Mouse (Mus musculus): ENCODE results near the gene Slc6a21.
A peak's percentile ranks its signal among the peaks of the same experiment; 100 is the strongest.
"Not testable (repeated sequence)": the region's sequence is repeated elsewhere in the genome, so short reads cannot be mapped to it uniquely, and the experiment has no call there.

The Slc6a21 gene

DNA sequence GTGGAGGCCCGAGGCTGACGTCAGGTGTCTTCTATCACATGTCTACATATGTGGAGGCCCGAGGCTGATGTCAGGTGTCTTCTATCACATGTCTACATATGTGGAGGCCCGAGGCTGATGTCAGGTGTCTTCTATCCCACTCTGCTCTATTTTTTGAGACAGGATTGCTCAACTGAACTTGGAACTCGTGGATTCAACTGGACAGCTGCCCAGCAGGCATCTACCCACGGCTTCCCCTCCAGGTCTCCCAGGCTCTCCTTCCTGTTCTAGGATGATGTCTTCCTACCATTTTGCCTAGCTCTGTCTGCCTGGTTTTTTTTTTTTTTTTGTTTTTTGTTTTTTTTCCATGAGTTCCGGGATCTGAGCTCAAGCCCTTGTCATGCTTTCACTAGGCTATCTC lies 21.5 kb upstream of the Slc6a21 start:
- DNase-seq (ENCODE audit: low spot score in 2 of 2): not testable (repeated sequence)

DNA sequence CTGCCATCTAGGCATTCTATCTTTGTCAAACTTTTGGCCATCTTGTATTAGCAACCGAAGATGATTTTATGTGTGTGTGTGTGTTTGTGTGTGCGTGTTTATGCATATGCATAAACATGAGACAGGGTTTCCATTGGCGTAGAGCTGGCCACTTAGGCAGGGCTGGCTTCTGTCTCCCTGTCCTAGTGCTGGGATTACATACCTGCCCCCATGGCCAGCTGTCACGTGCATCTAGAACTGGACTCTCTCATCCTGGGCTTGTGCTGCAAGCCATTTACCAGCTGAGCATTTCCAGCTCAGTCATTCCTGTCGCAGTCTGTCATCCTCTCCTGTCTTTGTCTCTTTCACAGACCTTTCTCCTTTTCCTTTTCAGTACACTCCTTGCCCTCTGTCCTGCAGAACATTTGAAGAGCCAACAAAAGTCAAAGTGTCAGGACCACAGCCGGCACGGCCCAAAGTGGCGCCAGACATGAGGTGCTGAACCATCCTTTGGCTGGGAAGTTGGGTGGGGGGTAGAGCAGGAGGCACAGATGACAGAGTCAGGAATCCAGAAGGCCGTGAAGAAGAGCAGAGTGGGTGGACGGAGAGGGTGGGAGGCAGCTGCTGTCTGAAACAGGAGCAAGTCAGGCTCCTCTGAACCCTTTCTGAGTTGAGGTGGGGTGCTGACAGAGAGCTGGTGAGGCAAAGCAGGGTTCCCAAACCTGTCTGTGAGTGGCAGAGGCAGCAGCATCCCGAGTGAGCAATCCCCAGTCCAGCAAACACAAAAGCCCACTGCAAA lies 20.1 kb upstream of the Slc6a21 start:
- DNase-seq (ENCODE audit: low spot score in 2 of 2): peak; percentile 55 to 62

DNA sequence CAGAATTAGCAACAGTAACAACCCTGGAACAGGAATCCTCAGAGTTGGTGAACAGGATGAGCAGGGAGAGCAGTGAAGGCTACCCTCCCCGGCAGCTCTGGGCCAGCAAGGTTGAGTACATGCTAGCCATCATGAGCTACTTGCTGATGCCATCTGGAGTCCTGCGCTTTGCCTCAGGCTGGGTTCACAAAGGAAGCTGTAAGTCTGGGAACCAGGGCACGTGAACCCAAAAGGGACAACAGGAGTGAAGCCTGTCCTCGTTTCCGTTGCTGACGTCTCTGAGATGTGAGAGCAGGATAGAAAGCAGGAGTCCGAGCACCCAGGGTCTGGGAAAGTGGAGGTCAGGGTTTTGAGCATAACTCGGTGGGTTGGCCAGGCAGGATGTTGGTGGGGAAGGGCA lies 18.0 kb upstream of the Slc6a21 start:
- no peak for DNase-seq (ENCODE audit: low spot score in 2 of 2)

DNA sequence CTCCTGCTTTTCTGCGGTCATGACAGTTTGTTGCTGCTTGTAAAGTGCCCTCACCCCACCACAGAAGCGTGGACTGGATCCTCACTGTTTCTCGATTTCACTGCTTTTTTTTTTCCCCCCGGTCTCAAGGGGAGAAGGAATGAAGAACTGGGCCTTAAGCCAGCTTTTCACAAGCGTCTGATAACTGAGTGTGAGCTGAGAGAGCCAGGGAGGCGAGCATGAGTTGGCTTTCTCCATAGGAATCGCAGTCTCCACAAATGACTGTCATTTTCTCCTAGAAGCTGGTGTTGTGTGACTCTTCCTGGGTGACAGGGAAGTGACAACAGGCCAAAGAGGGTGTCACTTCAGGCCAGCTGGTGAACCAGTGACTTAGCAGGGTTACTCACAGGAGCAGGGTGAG lies 15.0 kb upstream of the Slc6a21 start:
- no peak for DNase-seq (ENCODE audit: low spot score in 2 of 2)

DNA sequence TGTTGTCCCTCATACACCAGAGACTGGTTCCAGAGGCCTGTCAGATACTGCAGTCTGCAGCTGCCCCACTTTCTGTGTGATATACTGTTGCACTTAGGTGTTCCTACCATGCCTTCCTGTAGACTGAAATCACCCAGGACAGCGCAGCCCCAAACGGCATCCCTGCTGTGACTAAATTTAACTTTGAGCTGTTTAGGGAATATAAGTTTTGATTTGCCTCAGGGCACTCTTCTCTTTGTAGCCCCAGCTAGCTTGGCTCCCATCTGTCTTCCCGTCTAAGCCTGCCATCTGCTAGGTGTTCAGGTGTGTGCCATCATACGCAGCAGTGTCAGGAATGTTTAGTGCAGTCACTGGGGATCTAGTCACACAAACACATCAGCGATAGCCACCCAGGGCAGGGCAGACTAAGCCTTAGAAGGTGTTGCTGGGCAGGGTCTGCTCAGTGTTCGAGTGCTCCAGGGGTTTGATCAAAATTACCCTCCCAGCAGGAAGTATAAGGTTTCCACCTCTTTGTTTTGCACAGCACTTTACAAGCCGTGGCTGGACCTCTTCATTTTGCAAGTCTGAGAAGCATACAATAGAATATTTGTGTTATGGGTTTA lies 14.2 kb upstream of the Slc6a21 start:
- DNase-seq (ENCODE audit: low spot score in 2 of 2): no peak

GRCm38 (mm10) chr7:45264348-45264747 lies 13.0 kb upstream of the Slc6a21 start:
- no peak for DNase-seq (ENCODE audit: low spot score in 2 of 2)

- no peak for DNase-seq (ENCODE audit: low spot score in 2 of 2)
These were observed 11.8 kb upstream of the Slc6a21 start for GRCm38 (mm10) chr7:45265518-45265917.

- DNase-seq (ENCODE audit: low spot score in 2 of 2): no peak
These were observed 4.4 kb upstream of the Slc6a21 start for GRCm38 (mm10) chr7:45272786-45273412.

DNA sequence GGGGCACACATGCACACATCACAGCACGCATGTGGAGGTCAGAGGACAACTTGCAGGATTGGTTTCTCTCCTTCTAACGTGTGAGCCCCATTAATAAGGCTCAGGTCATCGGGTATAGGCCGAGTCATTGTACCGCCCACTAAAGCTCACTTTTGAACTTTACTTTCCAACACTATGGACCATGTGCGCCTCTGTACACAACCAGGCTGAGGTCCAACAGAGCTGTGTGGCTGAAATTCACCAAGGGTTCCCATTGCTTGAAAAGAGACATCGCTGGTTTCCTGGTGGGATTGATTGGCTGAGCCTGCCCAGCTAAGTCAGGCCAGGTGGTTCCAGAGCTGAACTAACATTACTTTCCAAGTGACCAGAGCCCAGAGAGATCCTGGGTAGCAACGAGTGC lies 3.6 kb upstream of the Slc6a21 start:
- DNase-seq (ENCODE audit: low spot score in 2 of 2): no peak

GRCm38 (mm10) chr7:45286486-45286885 lies 9.2 kb downstream of the Slc6a21 start:
- no peak for DNase-seq (ENCODE audit: low spot score in 2 of 2)

DNA sequence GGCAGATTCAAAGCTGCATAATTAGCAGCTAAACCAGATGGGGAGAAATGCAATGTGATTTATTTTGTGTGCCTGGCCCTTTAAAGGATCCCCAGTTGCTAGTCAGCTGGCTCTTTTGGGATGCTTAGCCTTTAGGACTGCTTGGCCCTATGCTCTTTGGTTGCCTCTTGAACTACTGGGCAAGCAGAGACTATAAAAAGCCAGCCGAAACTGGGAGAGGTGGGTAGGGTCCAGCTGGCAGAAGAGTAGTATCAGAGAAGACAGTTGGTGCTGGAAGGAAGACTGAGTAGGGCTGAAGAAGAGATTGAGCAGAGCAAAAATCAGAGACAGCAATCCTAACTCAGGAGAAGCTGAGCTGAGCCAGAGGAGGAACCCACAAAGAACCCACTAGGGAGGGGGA lies 19.3 kb downstream of the Slc6a21 start:
- DNase-seq (ENCODE audit: low spot score in 2 of 2): no peak

DNA sequence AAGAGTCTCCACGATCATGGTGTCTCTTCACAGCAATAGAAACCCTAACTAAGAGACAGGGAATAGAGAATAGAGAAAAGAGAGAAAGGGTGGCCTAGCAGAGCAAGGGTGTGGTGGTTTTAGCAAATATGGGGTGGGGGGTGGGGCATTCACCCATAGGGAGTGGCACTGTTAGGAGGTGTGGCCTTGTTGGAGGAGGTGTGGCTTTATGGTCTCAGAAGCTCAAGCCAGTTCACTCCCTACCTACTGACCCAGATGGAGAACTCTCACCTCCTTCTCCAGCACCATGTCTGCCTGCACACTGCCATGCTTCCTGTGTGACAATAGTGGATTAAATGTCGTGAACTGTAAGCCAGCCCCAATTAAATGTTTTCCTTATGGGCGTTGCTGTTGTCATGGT lies 20.2 kb downstream of the Slc6a21 start:
- DNase-seq (ENCODE audit: low spot score in 2 of 2): no peak

DNA sequence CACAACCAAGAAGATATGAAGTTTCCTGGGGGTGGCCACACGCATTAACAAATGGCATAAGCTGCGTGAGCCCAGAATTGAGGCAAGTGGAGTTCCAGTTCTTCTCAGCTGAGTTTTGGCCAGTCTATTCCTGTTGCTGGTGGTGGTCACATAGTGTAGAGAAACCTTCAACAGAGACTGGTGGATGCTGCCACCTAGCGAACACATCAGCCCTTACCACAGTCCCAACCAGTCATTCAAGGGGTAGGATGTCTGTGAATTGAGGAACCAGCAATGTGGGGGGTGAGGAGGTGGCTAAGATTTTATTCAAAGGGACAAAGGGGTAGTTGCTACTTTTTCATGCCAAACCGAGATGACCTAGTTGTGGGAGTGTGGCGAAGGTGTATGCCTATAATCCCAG lies 22.4 kb downstream of the Slc6a21 start:
- peak; percentile 65 to 84 for DNase-seq (ENCODE audit: low spot score in 2 of 2)

- peak; percentile 68 to 85 for DNase-seq (ENCODE audit: low spot score in 2 of 2)
These were observed 23.0 kb downstream of the Slc6a21 start for GRCm38 (mm10) chr7:45300270-45300669.

- no peak for DNase-seq (ENCODE audit: low spot score in 2 of 2)
These were observed 25.3 kb downstream of the Slc6a21 start for GRCm38 (mm10) chr7:45302626-45303025.

GRCm38 (mm10) chr7:45304869-45305268 lies 27.6 kb downstream of the Slc6a21 start:
- DNase-seq (ENCODE audit: low spot score in 2 of 2): no peak

DNA sequence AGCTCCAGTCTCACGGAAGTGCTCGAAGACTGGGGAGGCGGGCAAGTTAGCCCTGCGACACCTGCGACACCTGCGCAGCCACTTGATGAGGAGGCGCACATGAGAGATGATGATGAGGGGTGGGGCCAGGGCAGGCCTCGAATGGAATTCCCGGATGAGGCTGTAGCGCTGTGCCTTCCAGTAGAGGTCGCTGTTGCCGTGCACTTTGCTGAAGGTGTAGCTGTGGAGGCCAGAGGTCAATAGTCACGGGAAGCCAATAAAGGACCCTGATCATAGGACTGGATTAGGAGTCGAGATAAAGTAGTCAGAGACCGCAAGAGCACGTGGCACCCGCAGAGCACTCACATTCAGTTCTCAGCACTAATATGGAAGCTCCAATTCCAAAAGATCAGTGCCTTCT lies 28.0 kb downstream of the Slc6a21 start:
- DNase-seq (ENCODE audit: low spot score in 2 of 2): peak; percentile 55 to 65

GRCm38 (mm10) chr7:45308551-45309240 lies 31.4 kb downstream of the Slc6a21 start:
- no peak for DNase-seq (ENCODE audit: low spot score in 2 of 2)

DNA sequence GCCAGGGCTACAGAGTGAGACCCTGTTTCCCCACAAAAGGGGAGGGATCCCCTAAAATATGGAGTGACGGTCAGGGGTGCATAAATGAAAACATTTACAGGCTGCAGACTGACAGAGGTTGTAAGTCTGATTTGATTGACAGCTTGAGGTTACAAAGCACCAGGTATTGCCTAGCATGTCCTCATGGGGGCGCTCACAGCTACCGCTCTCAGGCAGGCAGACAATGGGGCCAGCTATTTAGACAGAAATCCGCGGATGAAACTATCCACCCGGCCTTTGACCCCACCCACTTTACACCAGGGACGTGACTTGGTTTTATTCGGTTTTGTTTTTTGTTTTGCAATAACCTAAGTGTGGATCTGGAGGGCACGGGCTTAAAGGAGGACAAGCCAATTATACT lies 32.1 kb downstream of the Slc6a21 start:
- DNase-seq (ENCODE audit: low spot score in 2 of 2): no peak

DNA sequence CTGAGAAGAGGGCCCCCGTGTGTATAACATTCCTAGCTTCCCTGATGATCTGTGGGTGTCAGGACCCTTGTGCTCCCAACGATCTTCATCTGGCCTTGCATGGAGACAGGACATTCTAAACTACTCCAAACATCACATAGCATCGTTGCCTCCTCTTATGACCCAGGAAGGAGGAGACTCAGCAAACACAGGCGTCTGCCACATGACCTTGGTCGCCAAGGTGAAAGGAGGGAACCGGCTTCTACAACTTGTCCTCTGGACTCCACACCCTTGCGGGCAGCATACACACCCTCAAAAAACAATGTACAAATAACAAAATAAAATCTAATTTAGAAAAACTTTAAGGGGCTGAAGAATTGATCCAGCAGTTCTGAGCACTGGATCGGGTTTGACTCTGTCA lies 34.7 kb downstream of the Slc6a21 start:
- no peak for DNase-seq (ENCODE audit: low spot score in 2 of 2)

DNA sequence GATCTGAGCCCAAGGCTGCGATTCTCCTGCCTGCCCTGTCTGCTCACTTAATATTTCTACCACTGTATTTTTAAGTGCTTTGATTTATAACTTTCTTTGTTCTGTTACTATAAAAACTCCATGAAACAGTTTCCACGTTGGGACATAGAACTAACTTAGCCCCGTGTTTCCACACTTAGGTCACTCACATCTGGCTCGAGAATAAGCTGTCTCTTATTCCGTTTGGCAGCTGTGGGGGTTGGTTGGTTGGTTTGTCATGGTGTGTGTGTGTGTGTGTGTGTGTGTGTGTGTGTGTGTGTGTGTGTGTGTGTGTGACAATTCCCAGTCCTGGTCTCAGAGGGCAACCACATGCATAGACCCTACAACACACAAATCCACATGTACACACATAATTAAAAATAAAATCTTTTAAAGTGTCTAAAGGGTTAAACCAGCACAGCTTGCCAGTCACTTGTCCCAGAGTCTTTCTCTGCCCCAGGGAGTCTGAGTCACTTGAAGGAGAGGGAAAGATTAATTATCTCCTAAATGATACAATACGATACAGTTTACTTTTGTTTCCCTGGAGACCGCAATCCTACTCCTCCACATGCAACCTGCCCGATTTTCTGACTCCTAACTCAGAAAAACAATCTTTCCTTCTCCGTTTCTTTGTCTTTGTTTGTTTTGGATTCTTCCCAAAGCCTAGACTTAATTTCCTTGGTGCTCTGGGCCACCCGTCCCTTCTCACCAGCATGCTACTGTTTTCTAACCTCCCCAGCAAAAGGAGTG lies 35.6 kb downstream of the Slc6a21 start:
- DNase-seq (ENCODE audit: low spot score in 2 of 2): no peak

- no peak for DNase-seq (ENCODE audit: low spot score in 2 of 2)
These were observed 36.2 kb downstream of the Slc6a21 start for GRCm38 (mm10) chr7:45313495-45313894.

All from frontal cortex, postnatal 36 days (tissue).